Mouse (Mus musculus) small intestine, adult 2 months (tissue): ENCODE measurements around the gene Rnase13. TPM values are rescaled to one million over a fixed set of nuclear protein-coding genes. Genes with fewer than 3 reads are reported as not detected.
A peak's percentile ranks its signal among the peaks of the same experiment; 100 is the strongest.

Source experiments
- H3K27ac ChIP-seq: fragments of 200-500 bp; 2 replicates; pipeline ENCODE4 v1.5.1; 2012; ENCODE audit warnings: low read depth, low read length, control low read depth, inconsistent platforms; ENCODE audit not compliant: insufficient read depth
- H3K27me3 ChIP-seq: fragments of 200-500 bp; 2 replicates; pipeline ENCODE4 v1.6.1; 2012; ENCODE audit warnings: mild to moderate bottlenecking, moderate library complexity, low read length, inconsistent platforms; ENCODE audit not compliant: control insufficient read depth, insufficient read depth
- H3K36me3 ChIP-seq: fragments of 200-500 bp; 2 replicates; pipeline ENCODE4 v1.6.1; 2012; ENCODE audit warnings: mild to moderate bottlenecking, low read length, control low read depth, inconsistent platforms; ENCODE audit not compliant: control insufficient read depth, insufficient read depth
- H3K4me1 ChIP-seq: fragments of 200-500 bp; 2 replicates; pipeline ENCODE4 v1.6.1; 2012; ENCODE audit warnings: low read length, inconsistent platforms, mixed read lengths; ENCODE audit not compliant: control insufficient read depth, insufficient read depth, insufficient read length
- H3K4me3 ChIP-seq: fragments of 200-500 bp; 2 replicates; pipeline ENCODE4 v1.5.1; 2012; ENCODE audit warnings: low read depth, mild to moderate bottlenecking, control low read depth, inconsistent platforms, low read length, moderate library complexity
- CTCF ChIP-seq: fragments of 200-500 bp; IDR thresholded peaks from 2 replicates; pipeline ENCODE4 v1.5.1; 2012; ENCODE audit warnings: low read depth, mild to moderate bottlenecking, control low read depth, inconsistent platforms, low read length, moderate library complexity, mixed read lengths; ENCODE audit not compliant: insufficient replicate concordance, insufficient read length; ENCODE audit errors: extremely low read depth
- POLR2A ChIP-seq: fragments of 200-500 bp; IDR thresholded peaks from 2 replicates; pipeline ENCODE4 v1.6.1; 2012; ENCODE audit warnings: low read depth, mild to moderate bottlenecking, control low read depth, inconsistent platforms, low read length, moderate library complexity
- WGBS: fragments of 180-500 bp; shearing (Covaris S2); methylation state at CpG from one replicate; pipeline ENCODE4 v1.1.7; 2018; 5-methylcytosine and 5-hydroxymethylcytosine counted together
- polyA plus RNA-seq: library from polyadenylated mRNA; depleted of rRNA; stranded (reverse); fragments of >200 nt; gene quantifications from 2 replicates; pipeline ENCODE4 v1.2.3, GENCODE M21; 2012

Rnase13 gene
- polyA plus RNA-seq, 1 experiment = not detected

DNA sequence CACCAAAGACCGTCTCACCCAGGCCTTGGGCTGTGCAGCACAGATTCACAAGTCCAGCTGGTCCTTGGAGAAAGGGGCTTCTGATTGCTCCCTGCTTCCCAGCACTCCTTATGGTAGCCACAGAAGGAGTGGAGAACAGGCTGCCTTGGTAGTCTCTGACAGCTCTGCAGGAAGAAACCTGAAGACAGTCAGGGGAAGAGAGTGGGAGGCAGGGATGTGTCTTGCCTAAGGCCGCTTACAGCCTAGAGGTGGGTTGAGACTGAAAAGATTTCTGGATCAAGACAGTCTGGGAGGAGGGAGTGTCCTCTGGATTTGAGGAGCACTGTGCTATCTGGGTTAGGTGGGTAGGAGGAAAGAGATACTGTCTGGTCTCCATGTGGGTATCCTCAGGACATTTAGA lies 337 bp upstream of the Rnase13 start:
- H3K27me3 ChIP-seq = no peaks in the 10 kb centered on the region; the same call in 1 of the 2 replicates
- H3K27ac ChIP-seq = no peak overlapping the region
- no peaks in the 10 kb centered on the region for H3K4me1 ChIP-seq
- no peak overlapping the region for H3K4me3 ChIP-seq
- 94% methylated on average over 2 of the region's 2 CpGs for WGBS
- no peaks in the 10 kb centered on the region for H3K36me3 ChIP-seq
- TF ChIP-seq CTCF (no peak), POLR2A (no peak)

DNA sequence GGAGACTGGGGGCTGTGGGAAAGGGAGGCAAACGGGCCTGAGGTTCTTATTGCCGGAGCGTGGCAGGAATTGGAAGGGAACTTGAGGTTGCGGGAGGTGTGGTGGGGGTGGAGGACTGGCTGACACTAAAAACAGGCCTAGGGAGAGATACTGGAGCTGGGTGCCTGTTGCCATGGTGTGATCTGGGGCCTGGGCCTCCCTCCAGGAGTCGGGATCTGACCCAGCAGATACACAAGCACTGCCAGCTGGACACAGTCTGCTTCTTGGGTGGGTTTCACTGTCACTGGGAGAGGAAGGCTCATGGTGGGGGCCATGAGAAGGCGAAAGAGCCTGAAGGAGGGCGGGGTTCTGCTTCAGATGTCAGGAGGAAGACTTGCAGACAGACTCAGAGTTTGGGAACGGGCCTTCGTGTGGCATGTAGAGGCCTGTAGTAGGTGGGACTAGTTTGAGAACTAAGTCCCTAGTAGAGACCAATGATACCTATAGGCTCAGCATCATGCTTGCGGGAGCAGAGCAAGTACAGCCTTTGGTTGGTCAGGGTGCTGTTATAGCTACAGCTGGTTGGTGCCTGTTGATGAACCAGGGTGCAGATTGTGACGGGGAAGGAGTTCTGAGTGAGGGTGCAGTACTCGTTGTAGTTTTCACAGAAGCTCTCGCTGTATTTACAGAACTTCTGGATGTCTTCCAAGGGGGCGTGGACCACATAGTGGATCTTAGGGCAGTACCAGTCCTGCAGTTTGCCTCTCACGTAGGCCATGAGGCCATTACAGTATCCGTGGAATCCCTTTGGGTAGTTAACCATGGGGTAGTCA lies 608 bp downstream of the Rnase13 start:
- H3K27ac ChIP-seq = no peak overlapping the region
- H3K4me3 ChIP-seq = no peak overlapping the region
- WGBS = 54% methylated on average over 16 of the region's 16 CpGs
- no peaks in the 10 kb centered on the region for H3K4me1 ChIP-seq
- TF ChIP-seq CTCF (no peak), POLR2A (no peak)
- no peaks in the 10 kb centered on the region for H3K36me3 ChIP-seq
- H3K27me3 ChIP-seq = no peaks in the 10 kb centered on the region; the same call in 1 of the 2 replicates

- TF ChIP-seq POLR2A (no peak), CTCF (no peak)
- H3K4me1 ChIP-seq = no peaks in the 10 kb centered on the region
- H3K4me3 ChIP-seq = no peak overlapping the region
- no peak overlapping the region for H3K27ac ChIP-seq
- WGBS = 91% methylated on average over 4 of the region's 4 CpGs
- H3K36me3 ChIP-seq = no peaks in the 10 kb centered on the region
- no peaks in the 10 kb centered on the region; the same call in 1 of the 2 replicates for H3K27me3 ChIP-seq
Measured at GRCm38 (mm10) chr14:51918966-51919365, 3.6 kb downstream of the Rnase13 start.

DNA sequence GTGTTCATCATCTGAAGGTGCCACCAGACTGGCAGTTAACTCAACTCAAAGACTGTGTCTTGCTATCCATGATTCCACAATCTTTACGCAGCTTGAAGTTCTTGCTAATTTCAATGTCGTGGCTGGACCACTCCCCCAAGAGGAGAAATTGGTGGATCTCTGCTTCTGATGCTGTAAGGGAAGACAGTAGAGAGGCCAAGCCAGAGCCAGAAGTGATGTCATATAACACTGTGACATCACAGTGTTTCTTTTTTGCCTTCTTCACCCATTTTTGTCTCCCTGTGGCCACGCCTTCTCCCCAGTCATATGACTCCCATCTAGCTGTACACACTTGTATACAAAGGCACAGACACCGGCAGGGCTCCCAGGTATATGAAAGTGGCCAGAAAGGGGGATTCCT lies 4.4 kb downstream of the Rnase13 start, which contains the start of gene Tppp2:
TSS of gene Tppp2 (plus strand) at position 301 of the 400 bp plus-strand sequence.
- H3K36me3 ChIP-seq = no peaks in the 10 kb centered on the region
- no peak within 1 kb of the TSS for H3K27ac ChIP-seq
- H3K27me3 ChIP-seq = no peaks in the 10 kb centered on the region; the same call in 1 of the 2 replicates
- TF ChIP-seq CTCF (no peak), POLR2A (no peak)
- 90% methylated on average over 4 of the region's 4 CpGs for WGBS
- no peak within 1 kb of the TSS for H3K4me3 ChIP-seq
- 0 out of 2 replicates have a peak, but pooled peaks cover 3% of the 10 kb centered on the region for H3K4me1 ChIP-seq

- Histone ChIP-seq H3K4me1 (peaks cover 11% of the 10 kb centered on the region), H3K27ac (no peak overlapping the region), H3K36me3 (no peaks in the 10 kb centered on the region), H3K27me3 (no peaks in the 10 kb centered on the region; the same call in 1 of the 2 replicates), H3K4me3 (no peak overlapping the region)
- TF ChIP-seq CTCF (no peak), POLR2A (no peak)
- WGBS = 85% methylated on average over 4 of the region's 4 CpGs
Measured at GRCm38 (mm10) chr14:51916539-51916938, 6.0 kb downstream of the Rnase13 start.

DNA sequence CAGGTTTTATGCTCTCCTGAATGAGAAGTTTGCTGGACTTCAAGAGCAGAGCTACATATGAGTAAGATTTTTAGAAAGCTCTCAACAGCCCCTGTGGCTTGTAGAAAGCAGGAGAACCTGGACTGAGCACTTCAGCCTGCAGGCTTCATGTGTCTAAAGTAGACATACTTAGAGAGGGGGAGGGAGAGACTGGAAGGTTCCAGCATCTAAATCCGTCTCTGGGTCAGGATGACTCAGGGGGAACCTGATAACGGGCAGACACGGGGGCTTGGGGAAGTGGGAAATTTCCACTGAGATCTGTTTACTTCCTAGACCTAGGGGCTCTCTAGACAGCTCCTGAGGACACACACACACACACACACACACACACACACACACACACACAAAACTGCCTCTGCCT lies 7.5 kb downstream of the Rnase13 start:
- TF ChIP-seq CTCF (no peak), POLR2A (no peak)
- H3K36me3 ChIP-seq = no peaks in the 10 kb centered on the region
- 13% methylated on average over 3 of the region's 3 CpGs for WGBS
- H3K27ac ChIP-seq = no peak overlapping the region
- H3K4me1 ChIP-seq = peaks cover 11% of the 10 kb centered on the region
- H3K4me3 ChIP-seq = no peak overlapping the region
- no peaks in the 10 kb centered on the region for H3K27me3 ChIP-seq

DNA sequence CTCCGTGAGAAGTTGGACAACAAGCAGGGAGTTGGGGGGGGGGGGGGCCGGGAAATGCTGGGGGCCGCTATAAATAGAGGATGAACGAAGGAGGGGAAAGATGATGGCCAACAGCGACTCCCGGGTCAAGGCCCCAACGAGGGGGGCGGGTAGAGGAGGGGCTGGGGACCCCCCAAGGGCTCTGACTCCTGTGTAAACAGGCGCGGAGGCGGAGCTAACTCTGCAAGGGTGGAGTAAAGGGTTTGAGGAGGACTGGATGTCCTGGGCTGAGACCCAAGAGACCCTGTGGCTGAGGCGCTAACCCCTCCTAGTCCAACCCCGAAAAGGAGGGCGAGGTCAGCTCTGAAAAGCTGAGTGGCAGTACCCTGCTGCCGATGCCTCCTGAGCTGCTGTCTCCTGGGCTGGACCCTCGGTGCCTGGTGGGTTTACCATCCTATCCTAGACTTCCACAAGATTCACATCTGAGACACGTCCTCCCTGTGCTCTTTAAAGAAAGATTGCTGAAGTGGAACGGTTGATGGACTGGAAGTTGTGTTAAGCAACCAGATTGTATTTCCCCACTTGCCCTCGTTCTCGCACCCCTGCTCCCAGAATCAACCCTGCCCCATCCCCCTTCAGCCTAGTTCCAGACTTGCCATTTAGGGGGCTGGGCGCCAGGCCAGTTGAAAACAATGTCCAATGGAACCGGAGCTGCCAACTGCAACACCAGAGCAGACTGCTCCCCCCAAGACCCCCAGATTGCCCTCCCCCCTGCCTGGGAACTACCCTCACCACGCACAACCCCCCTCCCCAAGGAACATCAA lies 8.4 kb downstream of the Rnase13 start, which contains the start of gene Ndrg2:
TSS of gene Ndrg2 (minus strand) at position 199 of the 803 bp plus-strand sequence.
- no peaks in the 10 kb centered on the region for H3K27me3 ChIP-seq
- peaks cover 11% of the 10 kb centered on the region for H3K4me1 ChIP-seq
- H3K27ac ChIP-seq = peak within 1 kb of the TSS; percentile 72
- TF ChIP-seq CTCF (no peak), POLR2A (no peak)
- H3K36me3 ChIP-seq = no peaks in the 10 kb centered on the region
- whole genome bisulfite sequencing = 15% methylated on average over 21 of the region's 23 CpGs
- H3K4me3 ChIP-seq = peak within 1 kb of the TSS; percentile 85
